Mouse (Mus musculus) MEL (cell line): ENCODE measurements at regions not wholly inside any gene's neighbourhood (a gene's known extent, or its start where the extent isn't known, plus 50 kb on each side); places are given as distances from the start of the nearest gene placed in this dataset.

ENCODE experiments used
- CTCF ChIP-seq, 3 experiments: IDR thresholded peaks in 2 of 3; conservative IDR thresholded peaks in 1 of 3; 2 replicates each; pipeline ENCODE4 v1.5.1; 2011 to 2012; ENCODE audit warnings: low read length in 3 of 3, low read depth in 2 of 3, mild to moderate bottlenecking in 2 of 3, improper control_type of control experiment in 1 of 3, inconsistent platforms in 1 of 3, mixed read lengths in 1 of 3, moderate library complexity in 1 of 3; ENCODE audit not compliant: control insufficient read depth in 1 of 3, insufficient read depth in 1 of 3, poor library complexity in 1 of 3, severe bottlenecking in 1 of 3
- GATA1 ChIP-seq: IDR thresholded peaks from 2 replicates; pipeline ENCODE4 v1.6.1; 2011; ENCODE audit warnings: low read depth, low read length, improper control_type of control experiment
- RCOR1 ChIP-seq: IDR thresholded peaks from 2 replicates; pipeline ENCODE4 v1.6.1; 2012; ENCODE audit warnings: low read depth, mild to moderate bottlenecking, inconsistent platforms, low read length, improper control_type of control experiment
- TCF12 ChIP-seq: IDR thresholded peaks from 2 replicates; pipeline ENCODE4 v1.6.1; 2014; ENCODE audit warnings: low read depth, mild to moderate bottlenecking, inconsistent platforms, low read length, improper control_type of control experiment, moderate library complexity

- TF ChIP-seq GATA1: no peak
- TF ChIP-seq CTCF (IDR thresholded peaks at IDR 0.05 in 2 of 3, conservative IDR thresholded peaks at IDR 0.05 in 1 of 3; ENCODE audit: control insufficient read depth in 1 of 3, insufficient read depth in 1 of 3, low read depth in 2 of 3, low read length in 3 of 3, poor library complexity in 1 of 3, severe bottlenecking in 1 of 3): no peak
- TF ChIP-seq TCF12: no peak
- TF ChIP-seq RCOR1: no peak
Observed at GRCm38 (mm10) chr9:33327722-33328121, 691.7 kb downstream of the Ets1 start.
